Mouse (Mus musculus): ENCODE data around the gene Tmem229b. TPM values are rescaled to one million over a fixed set of nuclear protein-coding genes. Genes with fewer than 3 reads are reported as not detected.
"Not testable (repeated sequence)": the region's sequence is repeated elsewhere in the genome, so short reads cannot be mapped to it uniquely, and the experiment has no call there.

Tmem229b gene
- polyA plus RNA-seq, 1 experiment: not detected

DNA sequence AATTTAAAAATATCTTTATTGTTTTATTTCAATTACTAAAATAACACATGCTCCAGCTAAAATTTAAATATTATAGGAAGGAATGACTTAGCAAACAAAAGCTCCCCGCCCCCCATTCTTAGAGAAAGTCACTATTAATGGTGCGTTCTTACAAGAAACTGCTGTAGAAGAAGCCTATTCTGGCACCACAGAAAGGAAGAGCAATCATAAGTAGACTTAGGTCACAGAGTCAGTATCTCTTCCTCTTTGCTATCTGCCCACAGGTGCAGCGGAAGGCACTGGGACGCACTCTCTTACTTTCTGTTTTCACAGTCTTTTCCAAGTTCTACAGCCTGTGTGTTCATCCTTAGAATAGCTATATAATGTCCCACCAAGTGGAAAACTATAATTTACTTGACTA lies 31.6 kb downstream of the Tmem229b start:
- no peak overlapping the region for H3K27ac ChIP-seq (ENCODE audit: insufficient read depth, low read depth, low read length)
- WGBS: 65% methylated on average over 4 of the region's 4 CpGs
- H3K4me1 ChIP-seq (ENCODE audit: control insufficient read depth, insufficient read depth, low read length): peaks cover 7% of the 10 kb centered on the region
- TF ChIP-seq CTCF (IDR thresholded peaks at IDR 0.05; ENCODE audit: insufficient read depth, low read depth, low read length) (no peak), POLR2A (IDR thresholded peaks at IDR 0.05; ENCODE audit: insufficient read depth, low read depth, low read length) (no peak)
- no peak overlapping the region for H3K4me3 ChIP-seq (ENCODE audit: insufficient read depth, low read depth, low read length)

- no peak overlapping the region for H3K27ac ChIP-seq (ENCODE audit: insufficient read depth, low read depth, low read length)
- H3K4me1 ChIP-seq (ENCODE audit: control insufficient read depth, insufficient read depth, low read length): peaks cover 9% of the 10 kb centered on the region
- H3K4me3 ChIP-seq (ENCODE audit: insufficient read depth, low read depth, low read length): no peak overlapping the region
- no peak for TF ChIP-seq POLR2A (IDR thresholded peaks at IDR 0.05; ENCODE audit: insufficient read depth, low read depth, low read length)
- TF ChIP-seq CTCF (IDR thresholded peaks at IDR 0.05; ENCODE audit: insufficient read depth, low read depth, low read length): no peak
- 88% methylated on average over 5 of the region's 5 CpGs for WGBS
Measured at GRCm38 (mm10) chr12:78974767-78975166, 32.7 kb downstream of the Tmem229b start.

DNA sequence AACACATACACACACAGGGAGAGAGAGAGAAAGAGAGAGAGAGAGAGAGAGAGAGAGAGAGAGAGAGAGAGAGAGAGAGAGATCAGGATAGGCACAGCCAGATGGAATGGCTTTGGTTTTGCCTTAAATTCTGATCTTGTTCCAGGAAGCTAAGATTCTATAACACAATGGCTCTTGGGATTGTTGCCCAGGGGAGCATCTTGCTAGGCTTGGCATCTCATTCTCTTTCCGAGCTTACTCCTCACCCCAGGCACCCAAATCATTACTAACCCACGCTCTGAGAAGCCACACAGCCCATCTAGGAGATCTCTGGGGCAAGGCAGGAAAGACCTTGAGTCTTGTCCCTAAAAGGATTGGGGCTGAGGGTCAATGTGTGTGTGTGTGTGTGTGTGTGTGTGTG lies 33.6 kb downstream of the Tmem229b start:
- peaks cover 9% of the 10 kb centered on the region for H3K4me1 ChIP-seq (ENCODE audit: control insufficient read depth, insufficient read depth, low read length)
- no peak for TF ChIP-seq POLR2A (IDR thresholded peaks at IDR 0.05; ENCODE audit: insufficient read depth, low read depth, low read length)
- no peak for TF ChIP-seq CTCF (IDR thresholded peaks at IDR 0.05; ENCODE audit: insufficient read depth, low read depth, low read length)
- H3K27ac ChIP-seq (ENCODE audit: insufficient read depth, low read depth, low read length): no peak overlapping the region
- no peak overlapping the region for H3K4me3 ChIP-seq (ENCODE audit: insufficient read depth, low read depth, low read length)
- WGBS: 86% methylated on average over 2 of the region's 2 CpGs

- no peak overlapping the region for H3K4me3 ChIP-seq (ENCODE audit: insufficient read depth, low read depth, low read length)
- WGBS: 64% methylated on average over 2 of the region's 2 CpGs
- TF ChIP-seq POLR2A (IDR thresholded peaks at IDR 0.05; ENCODE audit: insufficient read depth, low read depth, low read length): no peak
- TF ChIP-seq CTCF (IDR thresholded peaks at IDR 0.05; ENCODE audit: insufficient read depth, low read depth, low read length): no peak
- no peak overlapping the region for H3K27ac ChIP-seq (ENCODE audit: insufficient read depth, low read depth, low read length)
- peaks cover 9% of the 10 kb centered on the region for H3K4me1 ChIP-seq (ENCODE audit: control insufficient read depth, insufficient read depth, low read length)
Measured at GRCm38 (mm10) chr12:78971649-78972048, 35.8 kb downstream of the Tmem229b start.

- no peak overlapping the region for H3K4me3 ChIP-seq (ENCODE audit: insufficient read depth, low read depth, low read length)
- H3K27ac ChIP-seq (ENCODE audit: insufficient read depth, low read depth, low read length): no peak overlapping the region
- WGBS: 75% methylated on average over 7 of the region's 7 CpGs
- TF ChIP-seq POLR2A (IDR thresholded peaks at IDR 0.05; ENCODE audit: insufficient read depth, low read depth, low read length) (no peak), CTCF (IDR thresholded peaks at IDR 0.05; ENCODE audit: insufficient read depth, low read depth, low read length) (no peak)
- H3K4me1 ChIP-seq (ENCODE audit: control insufficient read depth, insufficient read depth, low read length): peaks cover 6% of the 10 kb centered on the region; the same call in 1 of the 2 replicates
Measured at GRCm38 (mm10) chr12:78970725-78971124, 36.7 kb downstream of the Tmem229b start.

- not testable (repeated sequence) for H3K27ac ChIP-seq (ENCODE audit: insufficient read depth, low read depth, low read length); H3K4me1 ChIP-seq (ENCODE audit: control insufficient read depth, insufficient read depth, low read length); H3K4me3 ChIP-seq (ENCODE audit: insufficient read depth, low read depth, low read length)
- 95% methylated on average over 11 of the region's 11 CpGs for WGBS
Measured at GRCm38 (mm10) chr12:78964496-78964895, 42.9 kb downstream of the Tmem229b start.

DNA sequence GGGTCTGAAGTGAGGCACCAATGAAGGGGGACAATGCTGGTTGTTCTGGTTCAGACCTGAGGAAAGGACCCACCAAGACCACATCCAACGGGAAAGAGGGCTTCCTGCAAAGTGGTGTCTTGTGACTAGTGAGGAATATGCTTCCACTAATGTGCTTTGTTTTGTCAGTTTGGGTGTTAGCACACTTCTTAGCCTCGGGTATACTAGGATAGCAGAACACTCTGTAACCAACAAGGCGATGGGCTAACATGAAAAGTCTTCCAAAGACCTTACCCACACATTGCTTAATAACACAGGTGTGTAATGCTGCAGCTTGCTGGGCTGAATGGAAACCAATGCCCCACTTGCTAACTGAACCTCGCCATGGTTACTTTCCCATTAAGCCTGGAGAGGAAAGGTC lies 51.0 kb downstream of the Tmem229b start:
- no peak for TF ChIP-seq POLR2A (IDR thresholded peaks at IDR 0.05; ENCODE audit: insufficient read depth, low read depth, low read length)
- no peak for TF ChIP-seq CTCF (IDR thresholded peaks at IDR 0.05; ENCODE audit: insufficient read depth, low read depth, low read length)
- Histone ChIP-seq H3K4me3 (ENCODE audit: insufficient read depth, low read depth, low read length) (no peak overlapping the region), H3K27ac (ENCODE audit: insufficient read depth, low read depth, low read length) (no peak overlapping the region), H3K4me1 (ENCODE audit: control insufficient read depth, insufficient read depth, low read length) (no peaks in the 10 kb centered on the region)
- WGBS: 88% methylated on average over 4 of the region's 4 CpGs

DNA sequence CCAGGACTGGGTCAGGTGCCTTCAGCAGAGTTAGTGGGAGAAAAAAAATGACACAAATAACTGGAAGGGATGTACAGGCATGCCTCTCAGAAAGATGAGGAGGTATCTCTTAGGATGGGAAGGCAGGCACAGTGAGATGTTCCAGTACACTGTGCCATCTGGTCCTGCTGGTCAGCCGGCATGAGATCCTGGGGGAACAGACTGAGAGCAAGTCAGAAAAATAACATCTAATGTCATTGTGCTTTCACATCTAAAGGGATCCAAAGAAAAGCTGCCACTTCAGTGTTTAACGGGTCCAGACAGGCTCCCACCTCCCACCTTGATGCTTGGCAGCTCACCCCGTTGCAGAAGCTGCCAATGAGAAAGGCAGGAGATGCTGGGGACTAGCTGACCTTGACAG lies 54.9 kb downstream of the Tmem229b start:
- Histone ChIP-seq H3K4me3 (ENCODE audit: insufficient read depth, low read depth, low read length) (no peak overlapping the region), H3K4me1 (ENCODE audit: control insufficient read depth, insufficient read depth, low read length) (no peaks in the 10 kb centered on the region), H3K27ac (ENCODE audit: insufficient read depth, low read depth, low read length) (no peak overlapping the region)
- TF ChIP-seq CTCF (IDR thresholded peaks at IDR 0.05; ENCODE audit: insufficient read depth, low read depth, low read length) (no peak), POLR2A (IDR thresholded peaks at IDR 0.05; ENCODE audit: insufficient read depth, low read depth, low read length) (no peak)
- WGBS: 65% methylated on average over 3 of the region's 3 CpGs

GRCm38 (mm10) chr12:78952053-78952452 lies 55.4 kb downstream of the Tmem229b start:
- TF ChIP-seq POLR2A (IDR thresholded peaks at IDR 0.05; ENCODE audit: insufficient read depth, low read depth, low read length): no peak
- TF ChIP-seq CTCF (IDR thresholded peaks at IDR 0.05; ENCODE audit: insufficient read depth, low read depth, low read length): no peak
- 73% methylated on average over 11 of the region's 11 CpGs for WGBS
- H3K4me1 ChIP-seq (ENCODE audit: control insufficient read depth, insufficient read depth, low read length): no peaks in the 10 kb centered on the region
- no peak overlapping the region for H3K4me3 ChIP-seq (ENCODE audit: insufficient read depth, low read depth, low read length)
- no peak overlapping the region for H3K27ac ChIP-seq (ENCODE audit: insufficient read depth, low read depth, low read length)

- Histone ChIP-seq H3K4me3 (ENCODE audit: insufficient read depth, low read depth, low read length) (no peak overlapping the region), H3K27ac (ENCODE audit: insufficient read depth, low read depth, low read length) (no peak overlapping the region), H3K4me1 (ENCODE audit: control insufficient read depth, insufficient read depth, low read length) (no peaks in the 10 kb centered on the region)
- TF ChIP-seq CTCF (IDR thresholded peaks at IDR 0.05; ENCODE audit: insufficient read depth, low read depth, low read length): no peak
- no peak for TF ChIP-seq POLR2A (IDR thresholded peaks at IDR 0.05; ENCODE audit: insufficient read depth, low read depth, low read length)
- 88% methylated on average over 5 of the region's 5 CpGs for WGBS
Measured at GRCm38 (mm10) chr12:78947661-78948060, 59.8 kb downstream of the Tmem229b start.
